Mouse (Mus musculus) CD4-positive, CD25-positive, alpha-beta regulatory T cell (primary cell): ENCODE measurements around the gene Smpdl3a. TPM values are rescaled to one million over a fixed set of nuclear protein-coding genes. Genes with fewer than 3 reads are reported as not detected.

ENCODE experiments used
- polyA plus RNA-seq: library from polyadenylated mRNA; unstranded; fragments of 100-300 nt; shearing (Covaris generic); gene quantifications from one replicate; pipeline ENCODE4 v1.2.1, GENCODE M21; 2017

Gene Smpdl3a
- 223 TPM for polyA plus RNA-seq

DNA sequence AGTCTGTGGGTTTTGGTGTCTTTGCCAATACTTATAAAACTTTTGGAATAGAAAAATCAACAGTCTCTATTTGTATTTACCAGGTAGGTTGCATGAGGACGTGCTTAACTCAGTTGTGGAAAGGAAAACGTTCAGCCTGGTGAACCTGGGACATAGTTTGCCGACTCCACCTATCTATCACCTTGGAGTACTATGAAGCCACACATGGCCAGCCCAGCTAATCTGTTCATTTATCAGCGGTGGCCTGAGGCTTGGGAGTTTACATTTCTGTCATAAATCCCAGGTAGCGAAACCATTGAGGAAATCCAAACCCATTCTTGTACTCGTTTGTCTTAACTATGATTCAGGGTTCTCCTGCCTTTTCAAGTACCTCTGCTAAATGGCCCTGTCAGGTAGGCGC lies at the start of gene Smpdl3a:
Gene Smpdl3a (plus strand): TSS at position 318 of the 400 bp plus-strand sequence.

DNA sequence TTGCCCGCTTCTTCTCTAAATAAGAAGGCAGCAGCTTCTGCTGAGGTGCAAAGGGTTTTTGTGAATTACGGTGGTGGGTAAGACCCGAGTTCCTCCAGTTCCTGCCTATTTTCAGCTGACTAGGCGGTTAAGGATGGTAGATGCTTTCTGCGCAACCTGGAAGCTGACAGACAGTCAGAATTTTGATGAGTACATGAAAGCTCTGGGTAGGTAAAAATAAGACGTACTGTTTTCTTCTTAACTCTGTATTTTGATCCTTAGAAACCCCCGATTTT lies 9.3 kb upstream of the Smpdl3a start, which contains the start of gene Fabp7:
Gene Fabp7 (plus strand): TSS at position 6 of the 275 bp plus-strand sequence.

Other genes with a start within 250 kb of the Smpdl3a start
- gene Pkib, start 162.4 kb upstream of the Smpdl3a start, polyA plus RNA-seq: 0.83 TPM
- gene Fabp7, start 9.5 kb upstream of the Smpdl3a start, polyA plus RNA-seq: not detected